Mouse (Mus musculus) small intestine, adult 10 weeks (tissue): Measurements from ENCODE around the gene Zfp566. TPM values are rescaled to one million over a fixed set of nuclear protein-coding genes. Genes with fewer than 3 reads are reported as not detected.

Experiments used
- polyA plus RNA-seq: library from polyadenylated mRNA; stranded (reverse); fragments of 350-450 nt; fragmentation: Illumina TruSeq; extraction: RNeasy Lipid Tissue Mini Kit (QIAGEN cat#74804); gene quantifications from one replicate; pipeline ENCODE4 v1.2.3, GENCODE M21; 2014; ENCODE audit warnings: low replicate concordance

Zfp566 gene
- polyA plus RNA-seq, result 1.6 TPM

DNA sequence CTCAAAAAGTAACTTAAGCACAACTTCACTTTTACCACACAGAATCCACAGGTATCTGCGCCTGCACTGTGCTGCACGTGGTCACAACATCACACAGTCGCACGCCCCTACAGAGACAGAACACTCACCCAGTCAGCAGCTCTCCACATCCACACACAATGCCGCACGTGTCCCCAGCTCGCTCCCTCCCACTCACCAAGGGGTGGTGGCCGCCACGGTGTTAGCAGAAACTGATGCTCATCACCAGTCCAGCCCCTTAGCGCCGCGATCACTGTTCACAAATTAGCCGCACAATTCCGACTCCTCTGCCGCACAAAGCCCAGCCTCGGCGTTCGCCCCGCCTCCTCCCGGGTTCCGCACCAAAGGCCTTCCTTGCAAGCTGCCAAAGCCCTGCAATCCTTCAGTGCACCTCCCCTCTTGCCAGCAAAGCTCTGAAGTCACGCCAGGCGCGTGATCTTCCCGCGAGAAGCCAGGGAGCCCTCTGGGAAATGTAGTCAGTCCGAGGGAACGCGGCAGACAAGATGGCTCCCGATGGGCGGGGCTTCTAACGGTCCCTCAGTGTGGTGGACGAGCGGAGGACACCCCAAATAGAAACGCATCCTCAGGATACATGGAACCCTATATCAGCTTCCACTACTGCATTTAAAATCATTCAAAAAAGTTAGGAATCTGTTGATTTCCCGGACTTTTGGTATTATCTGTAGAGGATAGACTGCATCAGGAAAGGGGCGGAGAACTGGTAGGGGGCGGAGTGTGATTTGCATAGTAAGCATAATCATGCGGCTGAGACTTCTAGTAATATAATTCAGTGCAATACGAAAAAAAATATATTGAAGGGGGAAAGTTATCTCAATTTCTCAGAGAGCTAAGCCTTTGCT, at the start of gene Zfp566, which contains the start of gene Gm26920:
Gene Zfp566 (minus strand): TSS at position 436 of the 878 bp plus-strand sequence.
Gene Gm26920 (minus strand): TSS at position 319 of the 878 bp plus-strand sequence.

GRCm38 (mm10) chr7:30121308-30122187, 31.2 kb upstream of the Zfp566 start, which contains the start of gene Zfp382:
Zfp382 (plus strand) TSS chr7:30121942.

GRCm38 (mm10) chr7:30094646-30095429, 4.5 kb upstream of the Zfp566 start, which contains the start of gene Zfp260:
Zfp260 (plus strand) TSS chr7:30094777.

DNA sequence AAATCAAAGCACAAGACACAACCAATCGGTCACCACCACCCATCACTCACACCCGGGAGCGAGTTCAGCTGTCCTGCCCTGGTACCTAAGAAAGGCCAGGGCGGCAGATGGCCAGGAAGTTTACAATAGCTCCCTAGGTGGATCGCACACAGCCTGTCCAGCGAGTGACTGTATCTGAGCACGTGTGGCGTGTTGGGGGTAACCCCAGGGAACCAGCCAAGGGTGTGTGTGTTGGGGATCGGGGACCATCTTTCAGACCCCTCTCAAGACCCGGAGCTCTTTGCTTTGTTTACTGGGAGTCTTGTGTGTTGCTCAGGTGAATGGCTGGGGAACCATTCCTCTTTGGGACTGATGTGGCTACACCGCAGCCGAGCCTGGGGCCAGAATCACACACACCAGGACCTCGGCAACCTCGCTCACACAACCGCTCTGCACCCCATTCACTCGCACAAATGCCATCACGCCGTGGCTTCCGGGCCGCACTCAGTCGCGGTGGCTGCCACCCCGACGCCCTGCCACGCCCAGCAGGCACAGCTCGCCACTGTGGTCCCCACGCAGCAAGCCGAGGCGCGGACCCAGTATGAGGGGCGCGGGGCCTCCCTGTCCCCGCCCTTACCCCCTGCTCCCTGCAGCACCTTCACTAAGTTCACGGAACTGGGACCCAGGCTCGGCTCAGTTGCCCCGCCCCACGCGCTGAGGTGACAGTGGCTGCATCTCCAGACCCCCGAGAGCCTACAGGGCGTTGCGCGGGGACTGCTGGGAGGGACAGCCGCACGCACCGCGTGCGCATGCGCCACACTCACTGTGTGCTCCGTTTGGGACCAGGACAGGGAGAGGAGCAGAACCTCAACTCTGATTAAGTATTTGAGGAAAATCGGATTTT, 17.9 kb downstream of the Zfp566 start, which contains the start of gene Zfp82:
Gene Zfp82 (minus strand): TSS at position 755 of the 883 bp plus-strand sequence.

GRCm38 (mm10) chr7:30050882-30051548, 39.3 kb downstream of the Zfp566 start, which contains the start of gene Zfp14:
Zfp14 (minus strand) TSS chr7:30051380.

Other genes with a start within 250 kb of the Zfp566 start
- 1.6 TPM for gene Zfp940, start 236.9 kb downstream of the Zfp566 start, polyA plus RNA-seq
- 12.5 TPM for gene Zfp420, start 230.5 kb downstream of the Zfp566 start, polyA plus RNA-seq
- 4.0 TPM for gene Zfp27, start 184.0 kb downstream of the Zfp566 start, polyA plus RNA-seq
- gene Zfp383, start 182.3 kb downstream of the Zfp566 start, polyA plus RNA-seq, result 3.3 TPM
- 2.9 TPM for gene Zfp74, start 136.4 kb downstream of the Zfp566 start, polyA plus RNA-seq
- gene Zfp568, start 106.6 kb downstream of the Zfp566 start, polyA plus RNA-seq, result 4.6 TPM
- 2.1 TPM for gene Zfp14, start 39.1 kb downstream of the Zfp566 start, polyA plus RNA-seq
- gene Zfp82, start 17.6 kb downstream of the Zfp566 start, polyA plus RNA-seq, result 2.3 TPM
- not detected for gene Gm26920, start 117 bp downstream of the Zfp566 start, polyA plus RNA-seq
- 98.7 TPM for gene Zfp260, start 4.2 kb upstream of the Zfp566 start, polyA plus RNA-seq
- 0.37 TPM for gene Zfp382, start 31.4 kb upstream of the Zfp566 start, polyA plus RNA-seq
- gene Zfp146, start 79.2 kb upstream of the Zfp566 start, polyA plus RNA-seq, result 20.8 TPM
- gene Cox7a1, start 93.6 kb upstream of the Zfp566 start, polyA plus RNA-seq, result 4.2 TPM
- 24.3 TPM for gene Capns1, start 108.3 kb upstream of the Zfp566 start, polyA plus RNA-seq
- not detected for gene Polr2i, start 141.4 kb upstream of the Zfp566 start, polyA plus RNA-seq
- 3.2 TPM for gene Tbcb, start 141.7 kb upstream of the Zfp566 start, polyA plus RNA-seq
- not detected for gene Ovol3, start 145.2 kb upstream of the Zfp566 start, polyA plus RNA-seq
- gene Thap8, start 189.6 kb upstream of the Zfp566 start, polyA plus RNA-seq, result not detected
- gene Wdr62, start 189.9 kb upstream of the Zfp566 start, polyA plus RNA-seq, result not detected
- gene Clip3, start 201.2 kb upstream of the Zfp566 start, polyA plus RNA-seq, result 1.2 TPM
- gene Alkbh6, start 218.2 kb upstream of the Zfp566 start, polyA plus RNA-seq, result 2.9 TPM
- 1.6 TPM for gene Syne4, start 224.3 kb upstream of the Zfp566 start, polyA plus RNA-seq
- 0.71 TPM for gene E130208F15Rik, start 231.2 kb upstream of the Zfp566 start, polyA plus RNA-seq
- gene Sdhaf1, start 233.4 kb upstream of the Zfp566 start, polyA plus RNA-seq, result 1.3 TPM